Mouse (Mus musculus) CH12.LX (cell line): ENCODE data around the gene Casp7. TPM values are rescaled to one million over a fixed set of nuclear protein-coding genes. Genes with fewer than 3 reads are reported as not detected.
"Not testable (repeated sequence)": the region's sequence is repeated elsewhere in the genome, so short reads cannot be mapped to it uniquely, and the experiment has no call there.

Experiments
- DNase-seq: peaks from one replicate; pipeline ENCODE4 v3.0.0-alpha.2; 2013; ENCODE audit errors: extremely low read depth
- H3K27ac ChIP-seq: 2 replicates; pipeline ENCODE4 v1.5.1; 2012; ENCODE audit warnings: low read depth, mild to moderate bottlenecking, control low read depth, moderate library complexity; ENCODE audit not compliant: insufficient read depth
- H3K27me3 ChIP-seq: replicated peaks from 2 replicates; pipeline ENCODE3; 2012; ENCODE audit warnings: inconsistent platforms
- H3K36me3 ChIP-seq, 2 experiments: replicated peaks in 1 of 2; 2 replicates each; pipeline versions ENCODE3 to v1.6.1; 2012; ENCODE audit warnings: inconsistent platforms in 1 of 2, low read length in 1 of 2, mild to moderate bottlenecking in 1 of 2, mixed read lengths in 1 of 2, moderate library complexity in 1 of 2; ENCODE audit not compliant: control insufficient read depth in 1 of 2, insufficient read depth in 1 of 2
- H3K4me1 ChIP-seq, 2 experiments: 2 replicates each; pipeline ENCODE4 v1.6.1; 2012; ENCODE audit warnings: inconsistent platforms in 1 of 2, moderate library complexity in 1 of 2; ENCODE audit not compliant: insufficient read depth in 2 of 2, control insufficient read depth in 1 of 2
- H3K4me2 ChIP-seq: 2 replicates; pipeline ENCODE4 v1.6.1; 2012; ENCODE audit warnings: low read depth, mild to moderate bottlenecking, control low read depth; ENCODE audit not compliant: poor library complexity, insufficient read depth, severe bottlenecking
- H3K4me3 ChIP-seq, 3 experiments: fragments of 150-350 bp in 1 of 3; sonication (generic) in 1 of 3; replicated peaks in 1 of 3; 2 replicates each; pipeline versions ENCODE3 to v1.5.1; 2011 to 2012; ENCODE audit warnings: low read depth in 2 of 3, low read length in 2 of 3, mild to moderate bottlenecking in 2 of 3, moderate library complexity in 2 of 3, control low read depth in 1 of 3, improper control_type of control experiment in 1 of 3, inconsistent platforms in 1 of 3, mixed read lengths in 1 of 3; ENCODE audit not compliant: poor library complexity in 1 of 3
- H3K79me2 ChIP-seq: replicated peaks from 2 replicates; pipeline ENCODE4 v1.6.1; 2012; ENCODE audit warnings: mild to moderate bottlenecking, moderate library complexity; ENCODE audit not compliant: control insufficient read depth, poor library complexity, insufficient read depth, severe bottlenecking; ENCODE audit errors: extremely low read depth
- H3K9ac ChIP-seq: 2 replicates; pipeline ENCODE4 v1.6.1; 2012; ENCODE audit warnings: low read depth, mild to moderate bottlenecking, control low read depth, moderate library complexity; ENCODE audit not compliant: insufficient read depth
- H3K9me3 ChIP-seq: replicated peaks from 2 replicates; pipeline ENCODE3; 2012; ENCODE audit warnings: low read length, inconsistent platforms, mixed read lengths
- CHD1 ChIP-seq: IDR thresholded peaks from 2 replicates; pipeline ENCODE4 v1.6.1; 2012; ENCODE audit warnings: low read depth, low read length, improper control_type of control experiment, inconsistent platforms
- CTCF ChIP-seq, 2 experiments: IDR thresholded peaks in 1 of 2; conservative IDR thresholded peaks in 1 of 2; 2 replicates each; pipeline ENCODE4 v1.5.1; 2011 to 2012; ENCODE audit warnings: low read depth in 2 of 2, low read length in 2 of 2, improper control_type of control experiment in 1 of 2, inconsistent platforms in 1 of 2, mild to moderate bottlenecking in 1 of 2, moderate library complexity in 1 of 2
- IRF4 ChIP-seq: IDR thresholded peaks from 2 replicates; pipeline ENCODE4 v1.6.1; 2014; ENCODE audit warnings: low read depth, mild to moderate bottlenecking, inconsistent platforms, low read length, improper control_type of control experiment
- MAX ChIP-seq: IDR thresholded peaks from 2 replicates; pipeline ENCODE4 v1.6.1; 2011; ENCODE audit warnings: low read length, improper control_type of control experiment
- MYC ChIP-seq: IDR thresholded peaks from 2 replicates; pipeline ENCODE4 v1.6.1; 2011; ENCODE audit warnings: low read depth, mild to moderate bottlenecking, improper control_type of control experiment, low read length
- NELFE ChIP-seq: IDR thresholded peaks from 2 replicates; pipeline ENCODE4 v1.6.1; 2011; ENCODE audit warnings: low read depth, low read length, improper control_type of control experiment
- POLR2AphosphoS2 ChIP-seq: IDR thresholded peaks from 2 replicates; pipeline ENCODE4 v1.6.1; 2011; ENCODE audit warnings: low read depth, low read length, improper control_type of control experiment
- RCOR1 ChIP-seq: conservative IDR thresholded peaks from 2 replicates; pipeline ENCODE4 v1.6.1; 2012; ENCODE audit warnings: low read depth, mild to moderate bottlenecking, inconsistent platforms, low read length, improper control_type of control experiment
- USF2 ChIP-seq: conservative IDR thresholded peaks from 2 replicates; pipeline ENCODE4 v1.6.1; 2011; ENCODE audit warnings: low read depth, low read length, improper control_type of control experiment
- ZKSCAN1 ChIP-seq: IDR thresholded peaks from 2 replicates; pipeline ENCODE4 v1.6.1; 2012; ENCODE audit warnings: low read depth, inconsistent platforms, low read length, improper control_type of control experiment, borderline replicate concordance
- dilution Hi-C: fragments of 300-500 bp; cut with MboI; formaldehyde crosslinking; loops from 2 replicates; pipeline ENCODE4 v1.14.3; 2020; ENCODE audit warnings: low sequenced_read_pairs; ENCODE audit not compliant: extremely low pct_unique_long_range_greater_than_20kb, extremely low pct_ligation_motif_present
- in situ Hi-C: fragments of 300-500 bp; cut with MboI; formaldehyde crosslinking; loops from 3 replicates; pipeline ENCODE4 v1.14.3; 2019; ENCODE audit warnings: low sequenced_read_pairs, low pct_ligation_motif_present, low pct_unique_long_range_greater_than_20kb, mixed read lengths
- polyA plus RNA-seq: library from polyadenylated mRNA; unstranded; fragments of >175 nt; gene quantifications from 2 replicates; pipeline ENCODE4 v1.2.1, GENCODE M21; 2012; ENCODE audit warnings: low read depth; ENCODE audit not compliant: insufficient read length
- total RNA-seq, 2 experiments: library from RNA; depleted of rRNA; stranded (reverse); fragments of 300-350 nt in 1 of 2; fragments of >200 nt in 1 of 2; gene quantifications; 2 replicates each; pipeline ENCODE4 v1.2.3; 2012 to 2014

Casp7 gene
- total and polyA plus RNA-seq, 3 experiments, result 6.3 to 11.8 (median 6.8) TPM

DNA sequence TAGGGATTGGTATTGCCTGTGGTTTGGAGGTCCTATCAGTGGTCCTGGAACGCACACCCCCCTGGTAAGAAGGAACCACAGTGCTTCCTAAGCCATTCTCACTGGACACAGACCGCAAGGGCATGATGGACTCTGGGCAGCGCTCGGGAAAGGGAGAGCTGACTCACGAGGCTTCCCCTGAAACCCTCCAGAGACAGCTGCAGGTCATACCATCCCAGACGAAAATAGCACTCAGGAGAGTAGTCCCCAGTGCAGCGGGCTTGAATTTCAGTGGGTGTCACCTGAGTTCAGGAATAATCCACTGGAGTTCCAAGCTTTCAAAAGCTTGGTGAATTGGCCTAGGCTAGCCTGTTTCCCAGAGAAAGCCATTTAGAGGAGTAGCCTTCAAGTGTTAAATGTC, 9.7 kb downstream of the Casp7 start:
- Histone ChIP-seq H3K79me2 (no peaks in the 10 kb centered on the region), H3K9me3 (no peaks in the 10 kb centered on the region), H3K27ac (no peak overlapping the region), H3K4me2 (no peak overlapping the region), H3K27me3 (no peaks in the 10 kb centered on the region), H3K36me3 (peaks cover 3 to 25% of the 10 kb centered on the region in 2 experiments), H3K9ac (no peak overlapping the region), H3K4me3 (no peak overlapping the region), H3K4me1 (no peaks in the 10 kb centered on the region)
- TF ChIP-seq NELFE (no peak), CTCF (conservative IDR thresholded peaks at IDR 0.05 in 1 of 2, IDR thresholded peaks at IDR 0.05 in 1 of 2; ENCODE audit: low read depth in 2 of 2, low read length in 2 of 2) (no peak), CHD1 (no peak)
- in situ Hi-C loops, result no loop called here
- DNase-seq, result no peak
- dilution Hi-C loops, result no loop called here

DNA sequence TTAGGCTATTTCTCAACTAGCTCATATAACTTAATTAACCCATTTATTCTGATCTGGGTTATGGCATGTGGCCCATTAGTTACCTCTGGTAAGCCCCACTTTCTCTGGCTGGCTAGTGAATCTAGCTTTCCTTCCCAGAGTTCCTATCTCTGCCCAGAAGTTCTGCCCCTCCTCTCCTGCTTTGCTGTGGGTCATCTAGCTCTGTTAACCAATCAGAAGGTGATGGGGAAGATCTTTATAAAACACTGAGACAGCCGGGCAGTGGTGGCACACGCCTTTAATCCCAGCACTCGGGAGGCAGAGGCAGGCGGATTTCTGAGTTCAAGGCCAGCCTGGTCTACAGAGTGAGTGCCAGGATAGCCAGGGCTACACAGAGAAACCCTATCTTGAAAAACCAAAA, 13.0 kb downstream of the Casp7 start:
- H3K4me1 ChIP-seq, H3K9me3 ChIP-seq, H3K27ac ChIP-seq, H3K27me3 ChIP-seq, H3K4me3 ChIP-seq, DNase-seq, in situ Hi-C loops, H3K9ac ChIP-seq, H3K79me2 ChIP-seq, H3K4me2 ChIP-seq, dilution Hi-C loops: not testable (repeated sequence)
- H3K36me3 ChIP-seq, result peaks cover 3 to 17% of the 10 kb centered on the region in 2 experiments

DNA sequence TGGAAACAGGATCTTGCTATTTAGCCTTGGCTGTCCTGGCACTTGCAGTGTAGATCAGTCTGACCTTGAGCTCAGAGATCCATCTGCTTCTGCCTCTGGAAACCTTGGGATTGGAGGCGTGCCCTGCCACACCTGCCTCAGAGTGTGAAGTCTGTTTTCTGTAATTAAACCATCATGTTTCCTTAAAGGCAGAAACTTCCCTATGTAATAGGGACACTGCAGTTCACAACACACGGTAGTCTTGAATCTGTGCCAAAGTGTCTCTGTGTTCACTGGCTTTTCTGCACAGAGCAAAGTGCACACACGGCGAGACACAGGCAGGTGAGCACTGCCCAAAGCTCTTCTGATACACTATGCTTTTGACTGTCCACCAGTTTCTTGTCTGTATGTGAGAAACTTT, 21.5 kb downstream of the Casp7 start:
- Histone ChIP-seq H3K4me1 (peaks cover 0 to 3% of the 10 kb centered on the region in 2 experiments; a peak in 2 of 4 replicates), H3K9ac (no peak overlapping the region), H3K36me3 (no peaks in the 10 kb centered on the region), H3K79me2 (no peaks in the 10 kb centered on the region), H3K4me3 (no peak overlapping the region), H3K4me2 (no peak overlapping the region), H3K27ac (no peak overlapping the region)
- no peak for DNase-seq
- in situ Hi-C loops, result no loop called here
- no peak for TF ChIP-seq ZKSCAN1
- TF ChIP-seq POLR2AphosphoS2, result no peak
- TF ChIP-seq MYC, result no peak
- TF ChIP-seq USF2, result no peak
- no peak for TF ChIP-seq IRF4
- no peak for TF ChIP-seq MAX
- TF ChIP-seq RCOR1, result no peak
- TF ChIP-seq, all 38 proteins: peak for 0
- Histone ChIP-seq H3K9me3 (no peaks in the 10 kb centered on the region), H3K27me3 (no peaks in the 10 kb centered on the region)
- dilution Hi-C loops, result no loop called here
